Mouse (Mus musculus): Measurements from ENCODE around the gene Fancm. TPM values are rescaled to one million over a fixed set of nuclear protein-coding genes. Genes with fewer than 3 reads are reported as not detected.

The Fancm gene
- polyA plus RNA-seq, 1 experiment from 2014 or later: 11.3 TPM

Other genes with a start within 250 kb of the Fancm start
- 2.2 and 2.7 TPM in 2 replicates for gene Gm527, start 157.7 kb upstream of the Fancm start, polyA plus RNA-seq (2014; fragmentation: Nextera tagmentation; extraction: Ambion mirVana)
- gene Klhl28, start 110.1 kb upstream of the Fancm start, polyA plus RNA-seq (2014; fragmentation: Nextera tagmentation; extraction: Ambion mirVana): 19.5 and 19.9 TPM in 2 replicates
- gene Togaram1, start 109.8 kb upstream of the Fancm start, polyA plus RNA-seq (2014; fragmentation: Nextera tagmentation; extraction: Ambion mirVana): 27.1 and 30.3 TPM in 2 replicates
- gene Prpf39, start 39.3 kb upstream of the Fancm start, polyA plus RNA-seq (2014; fragmentation: Nextera tagmentation; extraction: Ambion mirVana): 63.9 and 69.6 TPM in 2 replicates
- gene Fkbp3, start 1.6 kb upstream of the Fancm start, polyA plus RNA-seq (2014; fragmentation: Nextera tagmentation; extraction: Ambion mirVana): 793 and 830 TPM in 2 replicates
- gene Mis18bp1, start 97.0 kb downstream of the Fancm start, polyA plus RNA-seq (2014; fragmentation: Nextera tagmentation; extraction: Ambion mirVana): 82.2 and 82.8 TPM in 2 replicates
- gene Wdr20rt, start 149.9 kb downstream of the Fancm start, polyA plus RNA-seq (2014; fragmentation: Nextera tagmentation; extraction: Ambion mirVana): not detected in 2 replicates

Measured in midbrain, embryonic 11.5 days (tissue).